Mouse (Mus musculus) ZHBTc4 (cell line): ENCODE results near the gene Pbxip1.

Experiments used
- DNase-seq: peaks from one replicate; pipeline ENCODE4 v3.0.0-alpha.2; 2011; ENCODE audit warnings: low read depth, low spot score

Pbxip1 gene

GRCm38 (mm10) chr3:89436176-89437113 is at the start of gene Pbxip1:
Pbxip1 (plus strand) TSS chr3:89436706.
- DNase-seq = peak; percentile 94

GRCm38 (mm10) chr3:89387632-89388031 is 48.9 kb upstream of the Pbxip1 start:
- DNase-seq = no peak

GRCm38 (mm10) chr3:89388134-89388881 is 48.2 kb upstream of the Pbxip1 start:
- DNase-seq = no peak

GRCm38 (mm10) chr3:89388901-89389740 is 47.4 kb upstream of the Pbxip1 start:
- DNase-seq = peak; percentile 76

- DNase-seq = no peak
Observed at GRCm38 (mm10) chr3:89390111-89390515, 46.4 kb upstream of the Pbxip1 start.

- no peak for DNase-seq
Observed at GRCm38 (mm10) chr3:89390699-89391662, 45.5 kb upstream of the Pbxip1 start.

GRCm38 (mm10) chr3:89391663-89392511 is 44.6 kb upstream of the Pbxip1 start:
- DNase-seq = peak; percentile 68

- no peak for DNase-seq
Observed at GRCm38 (mm10) chr3:89392871-89393311, 43.6 kb upstream of the Pbxip1 start.

GRCm38 (mm10) chr3:89393605-89394004 is 42.9 kb upstream of the Pbxip1 start:
- peak; percentile 98 for DNase-seq

- DNase-seq = peak; percentile 82
Observed at GRCm38 (mm10) chr3:89394006-89394893, 42.3 kb upstream of the Pbxip1 start, which contains the start of gene Zbtb7b. Zbtb7b (minus strand) TSS chr3:89394776.

GRCm38 (mm10) chr3:89394894-89395256 is 41.6 kb upstream of the Pbxip1 start:
- peak; percentile 95 for DNase-seq

- no peak for DNase-seq
Observed at GRCm38 (mm10) chr3:89395419-89395805, 41.1 kb upstream of the Pbxip1 start.

GRCm38 (mm10) chr3:89395806-89396653 is 40.5 kb upstream of the Pbxip1 start:
- peak; percentile 91 for DNase-seq

- no peak for DNase-seq
Observed at GRCm38 (mm10) chr3:89396654-89397005, 39.9 kb upstream of the Pbxip1 start.

GRCm38 (mm10) chr3:89401329-89401728 is 35.2 kb upstream of the Pbxip1 start:
- no peak for DNase-seq

- no peak for DNase-seq
Observed at GRCm38 (mm10) chr3:89402693-89403092, 33.8 kb upstream of the Pbxip1 start, which contains the start of gene Lenep. Lenep (minus strand) TSS chr3:89402793.

- no peak for DNase-seq
Observed at GRCm38 (mm10) chr3:89406887-89407286, 29.6 kb upstream of the Pbxip1 start.
